Mouse (Mus musculus): Measurements from ENCODE around the gene Sdk1.

The Sdk1 gene

DNA sequence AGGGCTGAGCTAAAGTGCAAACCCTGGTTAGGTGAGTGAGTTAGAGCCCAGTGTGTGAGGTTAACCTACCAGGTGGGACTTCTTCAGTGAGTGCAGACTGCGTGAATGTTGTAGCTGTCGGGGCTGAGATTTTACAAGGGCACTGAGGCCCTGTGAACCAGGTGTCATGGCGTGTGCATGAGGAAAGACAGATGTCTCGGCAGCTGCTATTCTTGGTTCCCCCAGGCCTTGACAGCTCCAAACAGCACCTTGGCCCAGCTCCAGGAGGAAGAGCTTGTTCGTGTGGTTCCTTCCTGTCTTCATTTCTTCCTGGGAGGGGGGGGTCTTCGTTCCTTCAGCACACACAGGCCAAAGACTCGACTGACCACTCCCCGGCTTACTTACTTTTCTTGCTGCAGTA, 517.6 kb downstream of the Sdk1 start:
- no peak for DNase-seq (ENCODE audit: low read depth, low spot score)

- no peak for DNase-seq (ENCODE audit: low read depth, low spot score)
Measured at GRCm38 (mm10) chr5:141764111-141764510, 522.8 kb downstream of the Sdk1 start.

DNA sequence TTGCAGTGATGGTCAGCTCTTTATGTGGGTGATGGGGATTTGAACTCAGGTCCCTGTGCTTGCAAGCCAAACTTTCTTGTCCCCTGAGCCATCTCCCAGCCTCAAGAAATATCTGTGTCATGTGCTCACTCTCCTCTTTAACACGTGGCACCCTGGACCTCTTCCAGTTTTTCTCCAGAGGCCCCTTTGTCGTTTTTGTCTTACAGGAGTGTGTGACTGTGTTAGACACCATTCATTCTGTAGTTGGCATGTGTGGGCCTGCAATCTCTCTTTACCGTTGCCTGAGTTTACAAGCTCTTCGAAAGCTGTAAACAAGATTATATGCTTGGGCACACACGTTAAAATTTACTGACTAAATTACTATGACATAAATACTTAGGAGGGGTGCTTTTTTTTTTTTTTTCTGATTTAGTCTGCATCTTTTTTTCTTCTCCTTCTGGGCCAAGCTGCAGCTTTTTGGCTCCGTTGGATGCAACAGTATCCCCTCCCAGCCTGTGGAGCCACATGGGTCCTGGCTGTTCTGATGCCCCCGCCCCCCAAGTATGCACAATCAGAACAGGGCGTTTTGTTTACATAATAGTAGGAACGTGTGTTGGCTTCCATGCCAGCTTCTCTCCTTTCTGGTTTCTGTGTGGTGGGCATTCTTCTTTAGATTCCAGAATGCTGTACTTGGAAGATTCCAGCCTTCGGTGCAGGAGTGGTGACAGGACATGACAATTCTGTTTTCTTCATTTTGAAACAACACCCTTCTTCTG, 527.6 kb downstream of the Sdk1 start:
- no peak for DNase-seq (ENCODE audit: low read depth, low spot score)

GRCm38 (mm10) chr5:141771516-141771915, 530.2 kb downstream of the Sdk1 start:
- DNase-seq (ENCODE audit: low read depth, low spot score), result no peak

DNA sequence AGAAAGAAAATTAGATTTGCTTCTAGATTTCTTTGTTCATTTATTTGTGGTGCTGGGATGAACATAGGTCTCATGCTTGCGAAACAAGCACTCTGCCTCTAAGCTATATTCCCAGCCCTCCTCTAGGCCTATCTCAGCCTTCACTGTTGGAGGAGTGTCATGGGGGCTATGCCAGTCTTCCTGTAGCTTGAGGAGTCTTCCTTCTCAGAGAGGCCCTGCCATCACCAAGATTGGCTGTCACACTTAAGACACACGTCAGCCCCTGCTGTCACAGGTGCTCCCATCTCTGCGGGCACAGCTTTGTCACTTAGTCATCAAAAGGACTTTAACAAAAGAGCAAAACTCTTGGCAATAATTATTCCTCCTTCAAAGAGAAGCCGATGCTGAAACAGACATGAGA, 536.9 kb downstream of the Sdk1 start:
- DNase-seq (ENCODE audit: low read depth, low spot score), result no peak

DNA sequence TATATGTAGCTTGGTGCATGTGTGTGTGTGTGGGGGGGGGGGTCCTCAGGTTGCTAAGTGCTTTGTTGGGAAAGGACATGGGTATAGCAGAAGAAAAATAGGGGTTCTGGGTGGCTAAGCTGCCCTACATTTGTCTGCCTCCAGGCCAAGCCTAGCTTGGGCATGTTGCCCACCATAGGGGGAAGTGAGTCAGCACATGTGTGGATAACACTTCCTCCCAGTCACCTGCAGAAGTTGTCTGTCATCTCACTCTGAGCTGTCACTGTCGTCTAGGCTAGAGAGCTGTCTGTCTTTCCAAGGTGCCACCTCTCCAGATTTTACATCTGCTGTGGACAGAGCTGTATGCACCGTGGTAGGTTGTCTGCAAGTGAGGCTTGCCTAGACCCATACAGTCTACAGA, 539.9 kb downstream of the Sdk1 start:
- DNase-seq (ENCODE audit: low read depth, low spot score), result no peak

DNA sequence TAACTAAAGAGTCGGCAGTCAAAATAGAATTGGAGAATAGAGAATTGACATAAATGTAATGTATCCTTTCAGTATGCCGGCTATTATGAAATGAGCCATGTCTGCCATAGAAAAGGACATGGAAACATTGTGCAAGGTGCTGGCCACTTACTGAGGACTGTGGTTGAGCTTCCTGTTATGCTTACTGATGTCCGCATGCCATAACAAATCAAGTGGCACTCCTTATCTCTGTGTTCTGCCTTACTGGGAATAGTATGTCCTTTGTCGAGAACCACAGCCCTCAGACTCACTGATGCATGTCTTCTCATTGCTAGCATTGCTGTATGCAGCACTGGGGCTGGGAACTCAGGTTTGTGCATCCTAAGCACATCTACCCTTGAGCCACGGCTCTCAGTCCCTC, 541.0 kb downstream of the Sdk1 start:
- no peak for DNase-seq (ENCODE audit: low read depth, low spot score)

DNA sequence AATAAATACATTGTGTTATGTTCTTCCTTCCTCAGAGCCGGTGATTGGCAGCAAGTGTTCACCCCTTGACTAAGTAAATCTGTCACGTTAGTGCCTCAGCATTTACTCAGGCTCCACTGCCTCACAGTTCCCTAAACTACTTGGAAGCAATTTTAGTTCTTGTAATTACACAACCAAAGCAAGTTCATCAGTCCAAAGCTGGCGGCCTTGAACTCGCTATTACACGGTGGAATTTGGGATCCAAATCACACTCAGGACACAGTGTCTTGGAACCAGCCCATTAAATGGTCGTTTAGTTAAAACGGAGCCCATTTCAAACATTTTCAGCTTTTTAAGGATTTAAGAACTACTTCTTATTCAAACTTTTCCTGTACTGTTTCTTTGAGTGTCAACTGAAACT, 542.2 kb downstream of the Sdk1 start:
- DNase-seq (ENCODE audit: low read depth, low spot score), result no peak

- no peak for DNase-seq (ENCODE audit: low read depth, low spot score)
Measured at GRCm38 (mm10) chr5:141793926-141794325, 552.6 kb downstream of the Sdk1 start.

- no peak for DNase-seq (ENCODE audit: low read depth, low spot score)
Measured at GRCm38 (mm10) chr5:141823823-141824330, 582.6 kb downstream of the Sdk1 start.

DNA sequence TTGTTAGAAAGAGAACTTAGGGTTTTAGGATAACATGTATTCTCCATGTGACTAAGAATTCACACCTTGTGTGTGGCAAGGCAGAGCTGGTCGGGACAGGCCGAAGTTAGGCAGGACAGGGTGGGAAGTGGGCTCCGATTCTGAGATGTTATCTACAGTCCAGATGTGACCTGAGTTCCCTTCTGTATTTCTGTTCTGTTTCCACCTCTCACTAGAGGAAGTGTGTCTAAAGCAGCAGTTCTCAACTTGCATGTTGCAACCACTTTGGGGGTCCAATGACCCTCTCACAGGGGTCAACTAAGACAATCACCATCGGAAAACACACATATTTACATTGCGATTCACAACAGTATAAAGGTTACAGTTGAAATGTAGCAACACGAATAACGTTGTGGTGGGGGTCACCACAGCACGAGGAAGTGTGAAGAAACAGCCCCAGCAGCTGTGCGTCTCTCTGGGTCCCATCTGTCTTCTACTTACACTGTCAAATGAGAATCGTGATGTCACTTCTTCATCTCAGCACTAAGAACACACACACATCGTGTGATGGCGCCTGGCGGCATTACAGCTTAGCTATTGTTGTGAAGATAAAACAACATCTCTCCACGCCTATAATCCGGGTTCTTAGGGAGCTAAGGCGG, 583.6 kb downstream of the Sdk1 start:
- DNase-seq (ENCODE audit: low read depth, low spot score), result no peak

GRCm38 (mm10) chr5:141835566-141835965, 594.3 kb downstream of the Sdk1 start:
- DNase-seq (ENCODE audit: low read depth, low spot score), result no peak

GRCm38 (mm10) chr5:141836892-141837455, 595.7 kb downstream of the Sdk1 start:
- DNase-seq (ENCODE audit: low read depth, low spot score), result no peak

- no peak for DNase-seq (ENCODE audit: low read depth, low spot score)
Measured at GRCm38 (mm10) chr5:141844701-141845100, 603.4 kb downstream of the Sdk1 start.

- DNase-seq (ENCODE audit: low read depth, low spot score), result no peak
Measured at GRCm38 (mm10) chr5:141847686-141848085, 606.4 kb downstream of the Sdk1 start.

GRCm38 (mm10) chr5:141852175-141852574, 610.9 kb downstream of the Sdk1 start:
- peak; percentile 63 for DNase-seq (ENCODE audit: low read depth, low spot score)

DNA sequence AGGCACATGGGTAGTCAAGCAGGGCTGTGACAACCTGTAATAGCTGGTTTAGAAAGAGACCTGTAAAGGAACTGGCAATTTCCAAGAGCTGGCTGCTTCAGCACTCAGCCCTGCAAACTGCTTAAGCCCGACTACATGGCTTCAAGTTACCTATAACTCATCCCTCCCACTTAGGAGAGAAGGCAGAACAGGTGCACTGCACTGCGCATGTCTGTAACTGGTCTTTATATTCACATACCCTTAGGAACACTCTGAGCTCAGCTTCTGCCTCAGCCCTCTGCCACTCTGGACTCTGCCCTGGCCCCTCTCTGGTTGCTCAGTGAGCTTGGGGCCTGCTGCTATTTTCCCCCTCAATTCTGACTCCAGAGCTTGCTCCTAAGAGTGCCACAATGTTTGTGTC, 615.2 kb downstream of the Sdk1 start:
- DNase-seq (ENCODE audit: low read depth, low spot score), result no peak

GRCm38 (mm10) chr5:141857781-141858180, 616.5 kb downstream of the Sdk1 start:
- no peak for DNase-seq (ENCODE audit: low read depth, low spot score)

DNA sequence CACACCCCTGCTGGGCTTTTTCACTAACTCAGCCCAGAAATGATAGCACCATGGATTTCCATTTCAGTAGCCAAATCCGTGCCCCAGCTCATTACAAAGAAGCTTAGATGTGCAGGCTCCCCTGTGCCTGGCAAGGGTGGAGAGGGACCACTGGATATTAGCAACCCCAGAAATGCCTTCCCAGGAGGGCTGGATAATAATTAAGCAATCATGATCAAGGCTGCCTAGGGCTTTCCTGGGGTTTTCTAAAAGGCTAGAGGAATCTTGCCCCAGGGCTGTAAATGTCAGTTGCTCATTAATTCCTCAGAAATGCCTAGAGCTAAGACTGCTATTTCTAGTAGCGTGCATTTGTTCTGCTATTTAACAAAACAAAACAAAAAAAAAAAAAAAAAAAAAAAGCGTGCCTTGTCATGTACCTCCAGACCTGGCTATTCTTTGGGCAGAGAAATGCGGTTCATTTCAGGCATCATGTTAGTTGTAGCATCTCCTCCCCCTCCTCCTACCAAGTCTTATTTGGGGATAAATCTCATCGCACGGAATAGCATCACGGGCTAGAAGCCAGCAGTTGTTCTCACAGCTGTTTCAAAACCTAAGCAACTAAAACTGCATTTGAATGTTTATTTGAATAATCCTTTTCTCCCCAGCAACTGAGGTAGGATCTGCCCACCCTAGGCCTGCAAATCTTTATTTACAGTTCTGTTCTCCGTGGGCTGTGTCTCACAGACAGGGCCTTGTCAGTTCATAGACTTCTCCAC, 617.3 kb downstream of the Sdk1 start:
- DNase-seq (ENCODE audit: low read depth, low spot score), result no peak

- no peak for DNase-seq (ENCODE audit: low read depth, low spot score)
Measured at GRCm38 (mm10) chr5:141866042-141866441, 624.8 kb downstream of the Sdk1 start.

DNA sequence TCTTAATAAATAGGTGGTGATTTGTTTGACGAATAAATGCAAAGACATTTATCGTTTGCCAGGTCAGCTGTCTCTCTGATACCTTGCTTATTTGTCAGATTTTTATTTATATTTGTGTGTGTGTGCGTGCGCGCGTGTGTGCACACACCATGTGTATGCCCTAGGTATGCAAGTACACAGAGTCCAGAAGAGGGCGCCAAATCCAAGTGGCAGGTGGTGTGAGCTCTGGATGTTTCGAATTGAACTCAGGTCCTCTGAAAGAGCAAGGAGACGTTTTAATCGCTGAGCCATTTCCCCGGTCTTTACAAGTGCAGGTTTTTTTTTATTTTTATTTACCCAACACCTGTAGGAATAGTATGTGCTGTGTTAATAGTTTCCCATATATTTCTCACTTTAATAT, 632.5 kb downstream of the Sdk1 start:
- peak; percentile 66 for DNase-seq (ENCODE audit: low read depth, low spot score)

GRCm38 (mm10) chr5:141880661-141881060, 639.4 kb downstream of the Sdk1 start:
- DNase-seq (ENCODE audit: low read depth, low spot score), result no peak

Data from R1 (cell line).